Mouse (Mus musculus) stomach, embryonic 16.5 days (tissue): ENCODE data around the gene Capn7. TPM values are rescaled to one million over a fixed set of nuclear protein-coding genes. Genes with fewer than 3 reads are reported as not detected.

ENCODE experiments used
- ATAC-seq: fragments of 200-750 bp; cut with Nextera tagmentation; 2 replicates; pipeline ENCODE4 v1.8.0; 2017; ENCODE audit warnings: moderate number of reproducible peaks, moderate TSS enrichment; ENCODE audit not compliant: insufficient read depth, low FRiP score
- H3K27ac ChIP-seq: fragments of 300-500 bp; sonication (generic); 2 replicates; pipeline ENCODE4 v1.5.1; 2014; ENCODE audit warnings: low read length
- H3K27me3 ChIP-seq: fragments of 300-500 bp; sonication (generic); 2 replicates; pipeline ENCODE4 v1.6.1; 2014; ENCODE audit warnings: low read length, control low read depth, mixed read lengths; ENCODE audit not compliant: control insufficient read depth, insufficient read depth
- H3K36me3 ChIP-seq: fragments of 300-500 bp; sonication (generic); 2 replicates; pipeline ENCODE4 v1.6.1; 2014; ENCODE audit warnings: low read length; ENCODE audit not compliant: control insufficient read depth, insufficient read depth
- H3K4me1 ChIP-seq: fragments of 300-500 bp; sonication (generic); 2 replicates; pipeline ENCODE4 v1.6.1; 2014; ENCODE audit warnings: low read length, control low read depth, mixed read lengths; ENCODE audit not compliant: control insufficient read depth, insufficient read depth
- H3K4me2 ChIP-seq: fragments of 300-500 bp; sonication (generic); 2 replicates; pipeline ENCODE4 v1.6.1; 2014; ENCODE audit warnings: low read depth, low read length, mixed read lengths
- H3K4me3 ChIP-seq: fragments of 300-500 bp; sonication (generic); replicated peaks from 2 replicates; pipeline ENCODE4 v1.5.1; 2014; ENCODE audit warnings: mild to moderate bottlenecking, low read length
- H3K9ac ChIP-seq: fragments of 300-500 bp; sonication (generic); 2 replicates; pipeline ENCODE4 v1.6.1; 2014; ENCODE audit warnings: low read length
- H3K9me3 ChIP-seq: fragments of 300-500 bp; sonication (generic); replicated peaks from 2 replicates; pipeline ENCODE4 v1.6.1; 2016; ENCODE audit warnings: low read length, control low read depth; ENCODE audit not compliant: control insufficient read depth
- WGBS: fragments of 180-500 bp; shearing (Covaris S2); extraction: QIAGEN DNeasy Blood & Tissue Kit; methylation state at CpG from one replicate; pipeline ENCODE4 v1.1.7; 2014; 5-methylcytosine and 5-hydroxymethylcytosine counted together
- polyA plus RNA-seq: library from polyadenylated mRNA; unstranded; fragments of >200 nt; fragmentation: Nextera tagmentation; extraction: Ambion mirVana; gene quantifications from 2 replicates; pipeline ENCODE4 v1.2.1, GENCODE M21; 2015

Capn7 gene
- polyA plus RNA-seq, 1 experiment from 2014 or later = 35.7 TPM

- 66% methylated on average over 10 of the region's 10 CpGs for WGBS
- no peaks in the 10 kb centered on the region for H3K36me3 ChIP-seq
- ATAC-seq = no peak
- no peak overlapping the region for H3K9ac ChIP-seq
- no peaks in the 10 kb centered on the region for H3K9me3 ChIP-seq
- H3K4me3 ChIP-seq = no peak overlapping the region
- H3K27ac ChIP-seq = no peak overlapping the region
- H3K4me2 ChIP-seq = no peak overlapping the region
- H3K27me3 ChIP-seq = no peaks in the 10 kb centered on the region
- H3K4me1 ChIP-seq = peaks cover 4% of the 10 kb centered on the region; the same call in 1 of the 2 replicates
Measured at GRCm38 (mm10) chr14:31324851-31325250, 11.6 kb upstream of the Capn7 start.

- H3K4me1 ChIP-seq = peaks cover 4% of the 10 kb centered on the region; the same call in 1 of the 2 replicates
- 43% methylated on average over 5 of the region's 5 CpGs for WGBS
Measured at GRCm38 (mm10) chr14:31325551-31325950, 10.9 kb upstream of the Capn7 start.

GRCm38 (mm10) chr14:31326770-31327169, 9.7 kb upstream of the Capn7 start:
- no peak for ATAC-seq
- no peaks in the 10 kb centered on the region for H3K9me3 ChIP-seq
- no peaks in the 10 kb centered on the region for H3K27me3 ChIP-seq
- H3K36me3 ChIP-seq = no peaks in the 10 kb centered on the region
- no peak overlapping the region for H3K4me2 ChIP-seq
- H3K9ac ChIP-seq = no peak overlapping the region
- WGBS = 75% methylated on average over 7 of the region's 7 CpGs
- no peak overlapping the region for H3K4me3 ChIP-seq
- H3K27ac ChIP-seq = no peak overlapping the region
- peaks cover 4% of the 10 kb centered on the region; the same call in 1 of the 2 replicates for H3K4me1 ChIP-seq

More at GRCm38 (mm10) chr14:31325551-31325950, 10.9 kb upstream of the Capn7 start:
- Histone ChIP-seq H3K4me3 (no peak overlapping the region), H3K27me3 (no peaks in the 10 kb centered on the region), H3K36me3 (no peaks in the 10 kb centered on the region), H3K9me3 (no peaks in the 10 kb centered on the region), H3K27ac (no peak overlapping the region), H3K9ac (no peak overlapping the region), H3K4me2 (no peak overlapping the region)
- no peak for ATAC-seq

GRCm38 (mm10) chr14:31327196-31327595, 9.2 kb upstream of the Capn7 start:
- 86% methylated on average over 1 of the region's 1 CpGs for WGBS
- H3K9ac ChIP-seq = no peak overlapping the region
- H3K4me2 ChIP-seq = no peak overlapping the region
- H3K4me1 ChIP-seq = peaks cover 4% of the 10 kb centered on the region; the same call in 1 of the 2 replicates
- H3K36me3 ChIP-seq = no peaks in the 10 kb centered on the region
- ATAC-seq = no peak
- H3K27me3 ChIP-seq = no peaks in the 10 kb centered on the region
- no peak overlapping the region for H3K4me3 ChIP-seq
- H3K27ac ChIP-seq = no peak overlapping the region
- no peaks in the 10 kb centered on the region for H3K9me3 ChIP-seq

- no peaks in the 10 kb centered on the region for H3K9me3 ChIP-seq
- no peak overlapping the region for H3K4me3 ChIP-seq
- no peaks in the 10 kb centered on the region for H3K27me3 ChIP-seq
- no peaks in the 10 kb centered on the region for H3K36me3 ChIP-seq
- H3K4me2 ChIP-seq = no peak overlapping the region
- H3K9ac ChIP-seq = no peak overlapping the region
- no peak for ATAC-seq
- no peak overlapping the region for H3K27ac ChIP-seq
- H3K4me1 ChIP-seq = peaks cover 4% of the 10 kb centered on the region; the same call in 1 of the 2 replicates
- WGBS = 69% methylated on average over 4 of the region's 4 CpGs
Measured at GRCm38 (mm10) chr14:31327681-31328080, 8.8 kb upstream of the Capn7 start.

GRCm38 (mm10) chr14:31329741-31330140, 6.7 kb upstream of the Capn7 start:
- Histone ChIP-seq H3K27ac (no peak overlapping the region), H3K4me2 (no peak overlapping the region), H3K4me3 (no peak overlapping the region), H3K9ac (no peak overlapping the region), H3K36me3 (no peaks in the 10 kb centered on the region), H3K9me3 (no peaks in the 10 kb centered on the region), H3K27me3 (no peaks in the 10 kb centered on the region), H3K4me1 (no peaks in the 10 kb centered on the region)
- ATAC-seq = no peak
- whole genome bisulfite sequencing = 41% methylated on average over 2 of the region's 2 CpGs

GRCm38 (mm10) chr14:31330957-31331356, 5.5 kb upstream of the Capn7 start:
- Histone ChIP-seq H3K4me2 (no peak overlapping the region), H3K4me1 (no peaks in the 10 kb centered on the region), H3K9ac (no peak overlapping the region), H3K4me3 (no peak overlapping the region), H3K27ac (no peak overlapping the region), H3K9me3 (no peaks in the 10 kb centered on the region), H3K27me3 (no peaks in the 10 kb centered on the region), H3K36me3 (no peaks in the 10 kb centered on the region)
- no peak for ATAC-seq
- 77% methylated on average over 4 of the region's 4 CpGs for WGBS

GRCm38 (mm10) chr14:31335765-31336164, 673 bp upstream of the Capn7 start:
- peak overlapping the region; percentile 92 for H3K4me3 ChIP-seq
- H3K4me1 ChIP-seq = peaks cover 5% of the 10 kb centered on the region
- H3K27me3 ChIP-seq = no peaks in the 10 kb centered on the region
- WGBS = 49% methylated on average over 3 of the region's 3 CpGs
- H3K9me3 ChIP-seq = no peaks in the 10 kb centered on the region
- H3K9ac ChIP-seq = no peak overlapping the region
- ATAC-seq = no peak
- H3K4me2 ChIP-seq = peak overlapping the region; percentile 53
- no peak overlapping the region for H3K27ac ChIP-seq
- no peaks in the 10 kb centered on the region for H3K36me3 ChIP-seq

GRCm38 (mm10) chr14:31337406-31337805, 968 bp downstream of the Capn7 start:
- H3K27ac ChIP-seq = peak overlapping the region; percentile 97; the same call in 1 of the 2 replicates
- no peaks in the 10 kb centered on the region for H3K9me3 ChIP-seq
- 23% methylated on average over 7 of the region's 7 CpGs for WGBS
- no peaks in the 10 kb centered on the region for H3K27me3 ChIP-seq
- H3K4me2 ChIP-seq = peak overlapping the region; percentile 86
- H3K4me1 ChIP-seq = peaks cover 5% of the 10 kb centered on the region
- ATAC-seq = no peak
- peak overlapping the region; percentile 92 for H3K4me3 ChIP-seq
- no peaks in the 10 kb centered on the region for H3K36me3 ChIP-seq
- peak overlapping the region; percentile 94 for H3K9ac ChIP-seq

- no peak for ATAC-seq
- Histone ChIP-seq H3K27me3 (no peaks in the 10 kb centered on the region), H3K4me2 (peak overlapping the region; percentile 86), H3K27ac (no peak overlapping the region), H3K4me1 (peaks cover 5% of the 10 kb centered on the region), H3K9ac (no peak overlapping the region), H3K9me3 (no peaks in the 10 kb centered on the region), H3K36me3 (no peaks in the 10 kb centered on the region), H3K4me3 (peak overlapping the region; percentile 92)
Measured at GRCm38 (mm10) chr14:31337947-31338346, 1.5 kb downstream of the Capn7 start.
